30 mouse cellular contexts compared by ENCODE assay signal in genomic region chr19:40283415-40283814, GRCm38 (mm10).
"Had no signal": no experiment of that assay in that cellular context is flagged by ENCODE, and none has a peak within 500 bp of the region (broad histone marks: within the 10 kb centered on the region; RNA-seq: fewer than 3 reads in every experiment).

No protein-coding gene starts in this region.

- DNase-seq: left cerebral cortex, postnatal 4 days; liver; liver, embryonic 13.5 days; liver, postnatal 0 days; lung, adult 18-20 months; lung, adult 2 months; lung, embryonic 14.5 days; lung, postnatal 10 days; lung, postnatal 14 days; lung, postnatal 36 days; lung, postnatal 4 days; midbrain, embryonic 14.5 days had no signal

- ATAC-seq: liver, embryonic 12.5 days; liver, postnatal 0 days; lung, postnatal 0 days; midbrain, embryonic 15.5 days; midbrain, embryonic 16.5 days had no signal

- H3K4me1 ChIP-seq: limb, embryonic 10.5 days; limb, embryonic 12.5 days; limb, embryonic 13.5 days; limb, embryonic 15.5 days; liver, embryonic 12.5 days; liver, embryonic 13.5 days; lung, embryonic 15.5 days; midbrain, embryonic 12.5 days; midbrain, embryonic 15.5 days had no signal

- H3K27ac ChIP-seq: left cerebral cortex, adult 2 months; limb, embryonic 10.5 days; limb, embryonic 12.5 days; limb, embryonic 13.5 days; limb, embryonic 15.5 days; liver, embryonic 12.5 days; liver, embryonic 13.5 days; liver, embryonic 14.5 days; liver, embryonic 15.5 days; lung, embryonic 15.5 days; macrophage; midbrain, embryonic 10.5 days; midbrain, embryonic 12.5 days; midbrain, embryonic 15.5 days had no signal

- H3K27me3 ChIP-seq: limb, embryonic 12.5 days; limb, embryonic 13.5 days; limb, embryonic 15.5 days; liver, embryonic 12.5 days; liver, embryonic 13.5 days; liver, embryonic 15.5 days; lung, embryonic 15.5 days; midbrain, embryonic 12.5 days; midbrain, embryonic 15.5 days had no signal

- H3K4me3 ChIP-seq: left cerebral cortex, adult 2 months; limb, embryonic 10.5 days; limb, embryonic 12.5 days; limb, embryonic 13.5 days; limb, embryonic 15.5 days; liver, embryonic 12.5 days; liver, embryonic 13.5 days; liver, embryonic 15.5 days; lung, embryonic 15.5 days; megakaryocyte, embryonic 14.5 days; midbrain, embryonic 10.5 days; midbrain, embryonic 12.5 days; midbrain, embryonic 15.5 days; myocyte had no signal

- H3K36me3 ChIP-seq: limb, embryonic 10.5 days; limb, embryonic 12.5 days; limb, embryonic 13.5 days; limb, embryonic 15.5 days; liver, embryonic 12.5 days; liver, embryonic 13.5 days; liver, embryonic 15.5 days; lung, embryonic 15.5 days; midbrain, embryonic 10.5 days; midbrain, embryonic 12.5 days; midbrain, embryonic 15.5 days had no signal

- H3K9ac ChIP-seq: limb, embryonic 12.5 days; limb, embryonic 13.5 days; limb, embryonic 15.5 days; liver, embryonic 12.5 days; liver, embryonic 13.5 days; liver, embryonic 14.5 days; liver, embryonic 15.5 days; liver, postnatal 0 days; lung, embryonic 14.5 days; lung, embryonic 15.5 days; midbrain, embryonic 12.5 days; midbrain, embryonic 15.5 days had no signal

- H3K4me2 ChIP-seq: limb, embryonic 12.5 days; limb, embryonic 13.5 days; limb, embryonic 15.5 days; liver, embryonic 11.5 days; liver, embryonic 12.5 days; liver, embryonic 13.5 days; liver, embryonic 15.5 days; lung, embryonic 14.5 days; lung, embryonic 15.5 days; midbrain, embryonic 12.5 days; midbrain, embryonic 15.5 days had no signal

- H3K9me3 ChIP-seq: limb, embryonic 10.5 days; limb, embryonic 15.5 days; liver, embryonic 12.5 days; liver, embryonic 13.5 days; liver, embryonic 15.5 days; lung, embryonic 15.5 days; midbrain, embryonic 15.5 days had no signal
